Mouse (Mus musculus): Measurements from ENCODE around the gene Fam3a.
"Not testable (repeated sequence)": the region's sequence is repeated elsewhere in the genome, so short reads cannot be mapped to it uniquely, and the experiment has no call there.

The Fam3a gene

DNA sequence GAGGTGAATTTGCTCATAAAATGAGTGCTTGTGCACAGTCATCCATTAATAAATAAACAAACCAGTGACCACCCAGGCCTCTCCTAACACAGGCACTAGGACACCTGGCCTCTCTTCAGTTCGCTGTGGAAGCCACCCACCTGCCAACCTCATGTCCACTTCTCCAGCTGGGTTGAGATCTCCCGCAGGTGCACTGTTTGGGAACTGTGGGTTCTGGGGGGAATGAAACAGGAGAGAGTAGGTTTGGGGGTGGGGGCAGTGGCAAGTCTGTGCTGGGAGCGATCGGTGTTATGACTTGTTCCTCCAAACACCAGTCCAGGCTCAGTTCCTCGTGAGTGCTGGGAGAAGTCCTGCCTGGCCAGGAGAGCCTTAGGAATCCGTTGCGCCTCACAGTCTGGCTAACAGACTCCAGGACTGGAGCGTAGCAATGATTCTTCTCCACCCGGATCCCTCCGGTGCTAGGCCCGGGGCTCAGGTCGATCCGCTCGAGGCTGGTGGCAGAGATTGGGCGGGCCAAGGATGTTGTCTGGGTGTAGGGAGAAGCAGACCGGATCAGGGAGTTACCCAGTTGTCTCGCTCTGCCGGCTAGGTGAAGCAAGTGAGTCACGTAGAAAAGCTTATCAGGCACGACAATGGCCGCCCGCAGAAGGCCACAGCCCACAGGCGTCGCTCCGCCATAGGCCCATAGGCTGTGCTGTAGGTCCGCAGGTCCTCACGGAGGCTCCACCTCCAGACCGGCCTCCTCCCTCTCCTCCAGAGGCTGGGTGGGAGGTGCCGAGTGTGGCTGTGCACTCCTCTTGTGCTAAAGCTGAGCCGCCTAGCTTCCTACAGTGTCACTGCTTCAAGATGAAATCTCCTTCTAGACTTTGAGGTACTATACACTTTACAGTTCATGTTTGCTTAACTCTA lies at the start of gene Fam3a, which contains the start of gene Ikbkg:
Gene Fam3a (minus strand): TSS at position 738 of the 909 bp plus-strand sequence.
Gene Ikbkg (plus strand): TSS at position 756 of the 909 bp plus-strand sequence.
- in situ Hi-C loops (cut with MboI, MseI), result no loop called here

DNA sequence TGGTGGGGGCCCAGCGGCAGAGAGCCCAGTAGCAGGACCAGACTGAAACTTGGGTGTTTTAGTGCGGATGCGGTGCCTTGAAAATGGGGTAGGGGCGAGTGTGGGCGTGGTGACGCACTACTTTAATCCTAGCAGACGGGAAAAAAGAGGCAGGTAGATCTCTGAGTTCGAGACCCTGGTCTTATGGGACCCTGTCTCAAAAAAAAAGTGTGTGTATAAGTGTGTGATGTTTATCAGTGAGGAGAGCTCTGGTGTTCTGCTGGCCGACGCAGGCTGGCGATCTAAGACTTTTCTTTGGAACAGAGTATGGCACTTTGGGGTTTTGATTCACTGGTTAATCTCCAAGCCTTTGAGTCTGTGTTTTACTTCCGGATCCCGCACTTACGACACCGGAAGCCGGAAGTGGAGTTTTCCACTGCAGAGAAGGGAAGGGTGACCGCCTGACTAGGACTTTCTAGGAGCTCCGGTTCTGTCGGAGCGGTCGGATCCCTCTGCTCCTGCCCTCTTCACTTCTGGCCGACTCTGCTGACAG lies 36.3 kb upstream of the Fam3a start:
- in situ Hi-C loops (cut with MboI, MseI), result no loop called here

DNA sequence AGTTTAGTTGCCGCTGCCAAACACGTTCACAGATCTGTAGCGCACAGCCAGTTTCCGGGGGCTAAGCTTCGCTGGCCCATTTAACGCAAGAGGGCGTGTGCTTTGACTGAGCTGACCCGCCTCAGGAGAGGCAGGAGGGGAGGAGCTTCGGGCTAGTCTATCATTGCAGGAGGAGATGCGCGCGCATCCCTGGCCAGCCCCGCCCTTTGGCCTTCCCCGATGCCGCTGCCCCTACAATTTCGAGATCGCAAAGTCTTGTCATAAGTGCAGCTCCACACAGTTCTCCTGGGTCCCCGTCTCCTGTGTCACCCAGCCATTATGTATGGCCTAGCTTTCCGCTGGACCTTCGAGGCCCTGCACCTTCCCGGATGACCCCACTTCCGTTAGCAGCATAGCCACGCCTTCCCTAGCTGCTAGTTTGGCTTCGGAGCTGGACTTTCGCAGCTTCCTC lies 35.8 kb upstream of the Fam3a start, which contains the start of gene G6pdx:
Gene G6pdx (minus strand): TSS at position 369 of the 451 bp plus-strand sequence.
- in situ Hi-C loops (cut with MboI, MseI), result no loop called here

DNA sequence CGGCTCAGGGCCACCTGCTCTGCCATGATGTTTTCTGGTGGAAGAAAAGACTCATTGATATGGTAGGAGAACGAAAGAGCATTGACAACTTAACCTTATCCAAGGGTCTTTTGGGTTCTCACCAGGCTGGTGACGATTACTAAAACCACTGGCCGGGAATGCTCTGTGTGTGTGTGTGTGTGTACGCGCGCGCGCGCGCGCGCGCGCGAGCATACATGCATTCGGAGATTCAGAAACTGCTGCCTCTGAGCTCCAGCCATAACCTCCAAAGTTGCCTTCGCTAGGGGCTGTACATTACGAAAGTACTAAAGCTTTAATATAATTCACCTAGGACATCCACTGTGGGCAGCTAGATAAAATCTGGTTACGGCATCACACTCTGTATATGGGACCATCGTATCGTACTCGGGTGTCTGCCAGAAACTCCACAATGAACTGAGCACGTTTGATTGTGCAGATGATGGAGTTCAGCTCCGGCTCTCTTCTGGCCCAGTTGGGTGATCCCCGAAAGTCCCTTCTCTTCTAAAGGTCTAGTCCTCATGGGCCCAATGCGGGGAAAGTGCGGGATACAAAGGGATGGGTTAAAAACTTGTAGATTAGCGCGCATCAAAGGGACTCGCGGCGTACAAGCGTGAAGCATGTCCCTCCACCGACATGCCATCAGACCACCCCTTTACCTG lies 35.2 kb upstream of the Fam3a start:
- in situ Hi-C loops (cut with MboI, MseI), result no loop called here

DNA sequence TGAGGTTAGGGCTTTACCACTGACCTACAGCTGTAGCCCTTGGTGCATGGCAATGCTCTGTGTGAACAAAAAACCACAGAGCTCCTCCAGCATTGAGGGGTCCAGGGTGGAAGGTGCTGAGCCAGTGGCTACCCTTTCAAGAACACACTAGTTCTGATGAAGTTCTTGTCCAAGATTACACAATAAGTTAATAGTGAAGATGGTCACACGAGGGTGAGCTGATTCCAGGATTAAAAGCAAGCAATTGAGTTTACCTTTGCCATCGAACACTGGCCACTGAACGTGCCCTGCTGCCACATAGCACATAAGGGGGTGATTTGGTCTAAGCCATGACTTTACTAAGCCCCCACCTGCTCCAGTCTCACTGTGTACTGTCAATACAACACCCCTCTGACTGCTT lies 34.0 kb upstream of the Fam3a start:
- in situ Hi-C loops (cut with MboI, MseI), result no loop called here

DNA sequence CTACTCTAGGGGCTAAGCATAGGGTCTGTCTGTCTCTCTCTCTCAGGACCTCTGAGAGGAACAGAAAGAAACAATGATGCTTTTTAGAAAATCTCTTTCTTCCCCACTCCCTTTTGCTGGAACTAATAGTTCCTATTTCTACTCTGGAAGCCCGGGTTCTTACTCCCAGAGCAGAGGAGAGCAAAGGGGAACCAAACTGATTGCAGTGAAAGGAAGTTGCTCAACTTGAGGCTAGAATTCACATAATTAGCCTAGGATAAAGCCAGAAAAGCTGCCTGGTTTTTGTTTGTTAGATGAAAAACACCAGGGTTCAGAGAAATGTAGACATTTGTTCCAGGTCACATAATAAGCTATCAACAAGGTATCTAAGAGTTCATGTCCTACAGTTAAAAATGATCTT lies 33.2 kb upstream of the Fam3a start:
- in situ Hi-C loops (cut with MboI, MseI), result no loop called here

DNA sequence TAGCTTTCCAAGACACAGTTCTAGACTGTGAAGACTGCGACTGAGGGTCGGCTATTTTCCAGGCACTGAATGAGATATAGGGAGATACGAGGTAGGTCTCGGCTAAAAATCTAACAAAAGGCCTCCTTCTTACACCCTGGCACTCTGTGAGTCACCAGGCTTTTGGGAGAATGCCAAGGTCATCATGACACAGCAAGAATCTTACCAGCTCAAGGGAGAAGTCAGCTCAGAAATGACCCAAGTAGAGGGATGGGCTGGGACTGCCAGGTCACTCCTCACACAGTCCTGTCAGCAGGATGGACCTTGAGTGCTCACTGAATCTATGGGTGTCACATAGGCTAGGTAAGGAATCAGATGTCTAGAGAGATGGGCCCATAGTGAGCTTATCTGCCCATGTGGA lies 32.1 kb upstream of the Fam3a start:
- in situ Hi-C loops (cut with MboI, MseI), result no loop called here

DNA sequence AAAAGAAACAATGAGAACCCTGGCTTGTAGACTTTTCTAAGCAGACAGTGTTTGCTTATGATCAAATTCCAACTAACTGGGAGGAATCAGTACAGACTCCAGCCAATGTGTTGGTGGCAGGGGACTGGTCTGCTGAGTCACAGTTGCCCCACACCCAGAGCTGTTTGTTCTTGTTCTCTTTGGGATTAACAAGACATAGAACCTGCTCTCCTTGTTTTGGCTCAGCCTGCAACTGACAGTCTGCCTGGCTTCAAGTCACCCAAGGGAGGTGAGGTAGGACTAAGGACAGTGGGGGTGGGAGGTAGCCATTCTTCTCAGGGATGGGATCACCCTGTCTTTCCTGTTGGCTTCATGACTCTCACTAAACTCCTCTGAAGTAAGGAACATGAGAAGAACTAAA lies 31.4 kb upstream of the Fam3a start:
- in situ Hi-C loops (cut with MboI, MseI), result no loop called here

DNA sequence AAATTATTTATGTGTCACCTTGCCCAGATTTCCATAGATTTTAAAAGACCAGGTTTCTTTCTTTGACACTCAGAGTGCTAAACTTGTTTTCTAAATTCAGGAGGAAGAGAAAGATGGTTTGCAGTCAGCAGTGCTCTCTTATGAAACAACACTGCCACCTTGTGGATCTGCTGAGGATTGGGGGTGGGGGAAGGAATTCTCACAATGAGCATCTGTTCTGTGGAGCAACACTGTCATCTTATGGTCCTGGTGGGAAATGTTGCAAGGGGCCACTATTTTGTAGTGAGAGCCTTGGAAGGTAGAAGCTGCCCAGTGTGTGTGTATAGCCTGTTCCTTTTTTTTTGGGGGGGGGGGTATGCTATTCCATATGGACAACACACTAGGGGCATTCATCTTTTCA lies 20.3 kb upstream of the Fam3a start:
- in situ Hi-C loops (cut with MboI, MseI), result loop anchor here (5.0 kb wide), 3 partner anchors 171 to 396 kb away; no protein-coding TSS in a partner anchor

DNA sequence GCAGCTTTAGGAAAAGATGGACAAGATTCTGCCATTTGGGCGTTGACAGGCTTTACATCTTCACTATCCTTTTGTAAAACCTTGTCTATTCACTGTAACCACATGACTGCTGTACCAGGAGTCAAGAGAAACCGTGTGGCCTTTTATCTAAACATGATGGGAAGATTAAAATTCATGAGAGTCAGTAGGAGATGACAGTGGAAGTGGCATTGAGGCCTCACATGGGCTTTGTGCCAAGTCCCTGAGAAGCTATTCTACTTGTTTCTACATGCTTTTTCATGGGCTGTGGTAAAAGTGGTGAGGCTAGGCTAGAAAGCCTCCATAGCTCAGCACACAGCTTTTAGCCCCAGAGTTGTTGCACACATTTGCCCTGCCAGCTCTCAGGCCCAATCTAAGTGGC lies 15.3 kb upstream of the Fam3a start:
- in situ Hi-C loops (cut with MboI, MseI), result no loop called here

DNA sequence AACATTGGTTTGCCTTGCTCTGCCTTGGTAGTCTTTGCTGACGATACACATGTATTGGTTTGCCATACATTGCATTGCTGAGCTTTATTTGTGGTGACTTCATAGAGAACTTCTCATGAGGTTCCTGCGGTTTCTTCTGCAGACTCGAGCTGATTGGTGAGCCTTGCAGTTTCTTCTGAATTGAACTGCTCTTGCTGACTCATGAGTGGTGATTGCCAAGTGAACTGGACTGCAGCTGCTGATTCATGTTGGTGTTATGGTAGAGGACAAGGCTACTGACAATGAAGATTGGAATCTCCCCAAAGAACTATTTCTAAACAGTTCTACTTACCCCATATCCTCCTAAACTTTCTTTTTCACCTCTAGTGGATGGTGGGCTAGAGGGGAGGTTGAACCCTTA lies 7.1 kb upstream of the Fam3a start:
- in situ Hi-C loops (cut with MboI, MseI), result no loop called here

DNA sequence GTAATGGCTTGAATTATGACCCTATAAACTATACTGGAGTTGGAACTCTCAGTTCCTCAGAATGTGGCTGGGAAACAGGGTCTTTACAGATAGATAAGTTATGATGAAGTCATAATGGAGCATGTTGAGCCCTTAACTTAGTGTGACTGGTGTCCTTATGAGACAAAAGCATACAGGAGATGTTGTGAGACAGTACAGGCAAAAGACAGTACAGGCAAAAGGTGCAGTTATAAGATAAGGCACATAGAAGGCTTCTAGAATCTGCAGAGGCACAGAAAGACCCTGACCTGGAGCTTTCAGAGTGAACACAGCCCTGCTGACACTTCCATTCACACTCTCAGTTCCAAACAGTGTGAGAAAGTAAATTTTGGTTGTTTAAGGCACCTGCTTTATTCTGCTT lies 4.9 kb downstream of the Fam3a start:
- in situ Hi-C loops (cut with MboI, MseI), result no loop called here

DNA sequence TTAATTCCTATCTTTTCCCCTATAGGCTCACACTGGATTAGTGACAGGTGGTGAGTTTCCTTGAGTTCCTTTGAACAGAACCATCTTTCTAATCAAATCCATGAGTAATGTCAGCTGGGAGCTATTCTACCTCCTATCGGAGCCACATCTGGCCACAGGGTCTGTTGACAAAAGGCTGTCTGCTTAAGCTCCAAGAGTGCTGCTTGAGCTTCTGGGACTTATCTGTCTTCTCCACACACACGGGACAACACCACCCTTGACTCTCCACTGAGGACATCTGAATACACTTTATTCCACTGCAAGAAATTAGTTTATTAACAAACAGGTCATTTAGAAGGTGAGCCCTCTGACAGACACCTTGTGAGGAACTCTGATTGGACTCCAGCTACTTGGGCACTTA lies 8.6 kb downstream of the Fam3a start:
- in situ Hi-C loops (cut with MboI, MseI), result no loop called here

DNA sequence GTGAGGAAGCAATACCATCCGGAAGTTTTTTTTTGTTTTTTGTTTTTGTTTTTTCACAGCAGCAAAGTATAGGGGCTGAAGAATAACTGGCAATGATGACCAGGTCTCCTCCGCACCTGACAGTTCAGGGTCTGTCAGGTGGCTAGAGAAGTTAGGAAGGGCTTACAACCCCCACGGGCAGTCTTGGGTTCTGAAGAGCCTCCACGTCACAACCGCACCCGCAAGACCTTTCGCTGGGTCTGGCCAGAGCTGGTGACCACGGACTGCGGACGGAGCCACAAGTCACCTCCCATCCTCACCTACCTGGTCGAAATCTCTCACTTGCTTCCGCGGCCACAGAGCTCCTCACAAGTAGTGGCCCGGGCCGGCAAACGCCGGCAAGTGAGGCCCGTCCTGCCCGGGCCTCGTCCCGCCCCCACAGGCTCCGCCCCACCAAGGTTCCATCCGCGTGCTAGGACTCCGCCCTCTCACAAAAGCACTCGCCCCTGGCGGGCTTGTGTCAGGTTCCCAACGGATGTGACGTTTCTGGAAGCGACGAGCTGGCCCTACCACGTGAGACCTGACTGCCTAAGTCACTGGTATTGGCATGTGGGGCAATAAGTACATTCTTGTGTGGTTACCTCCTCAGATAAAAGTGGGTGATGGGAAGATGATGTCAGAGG lies 20.1 kb downstream of the Fam3a start, which contains the start of the genes Ubl4a and Slc10a3:
Gene Ubl4a (minus strand): TSS at position 331 of the 662 bp plus-strand sequence.
Gene Slc10a3 (minus strand): TSS at position 462 of the 662 bp plus-strand sequence.
- in situ Hi-C loops (cut with MboI, MseI), result no loop called here

DNA sequence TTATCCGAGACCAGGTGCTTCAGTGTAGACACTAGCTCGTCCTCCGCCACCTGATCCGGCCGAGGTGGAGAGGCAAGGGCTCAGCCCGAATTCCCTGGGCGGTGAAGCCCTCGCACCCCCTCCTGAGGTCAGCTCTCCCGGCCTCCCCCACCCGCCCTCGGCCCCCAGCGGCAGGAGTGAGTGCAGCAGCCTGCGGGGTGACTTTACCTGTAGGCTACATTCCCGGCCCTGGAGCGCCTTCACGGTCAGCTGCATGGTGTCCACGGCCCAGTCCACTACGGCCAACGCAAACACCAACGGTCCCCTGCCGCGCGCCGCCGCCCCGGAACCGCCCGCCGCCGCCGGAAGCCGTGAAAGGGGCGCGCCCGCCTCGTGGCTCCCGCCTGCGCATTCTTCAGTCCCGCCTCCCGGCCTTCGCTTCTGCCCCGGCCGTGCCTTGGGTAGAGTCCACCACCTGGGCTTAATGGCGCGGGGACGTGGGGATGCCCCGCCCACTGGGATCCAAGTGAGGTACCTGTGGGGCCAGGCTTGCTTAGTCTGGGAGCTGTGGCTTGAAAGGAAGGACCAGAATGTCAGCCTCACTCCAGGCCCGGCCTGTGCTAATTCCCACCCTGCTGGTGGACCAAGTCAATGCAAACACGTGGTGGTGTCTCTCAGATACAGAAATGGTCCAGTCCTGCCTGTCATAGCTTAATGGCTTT lies 24.7 kb downstream of the Fam3a start:
- in situ Hi-C loops (cut with MboI, MseI), result no loop called here

DNA sequence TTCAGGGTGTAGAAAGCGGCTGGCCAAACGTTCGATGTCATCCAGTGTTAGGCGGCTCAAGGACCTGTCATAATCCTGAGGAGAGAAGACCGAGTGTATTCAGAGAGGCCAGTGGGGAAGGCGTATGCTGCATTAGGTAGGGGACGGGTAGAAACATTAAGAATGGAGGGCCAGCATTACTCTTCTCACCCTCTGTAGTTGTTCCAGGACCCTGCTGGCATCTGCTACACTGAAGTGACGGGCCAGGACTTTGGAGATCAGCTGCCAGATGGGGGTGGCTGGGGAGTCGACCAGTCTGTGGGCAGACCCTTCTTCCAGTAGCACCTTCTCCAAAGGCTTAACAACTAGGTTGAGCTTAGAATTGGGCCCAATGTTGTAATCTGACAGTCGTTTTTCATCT lies 25.6 kb downstream of the Fam3a start:
- in situ Hi-C loops (cut with MboI, MseI), result no loop called here

DNA sequence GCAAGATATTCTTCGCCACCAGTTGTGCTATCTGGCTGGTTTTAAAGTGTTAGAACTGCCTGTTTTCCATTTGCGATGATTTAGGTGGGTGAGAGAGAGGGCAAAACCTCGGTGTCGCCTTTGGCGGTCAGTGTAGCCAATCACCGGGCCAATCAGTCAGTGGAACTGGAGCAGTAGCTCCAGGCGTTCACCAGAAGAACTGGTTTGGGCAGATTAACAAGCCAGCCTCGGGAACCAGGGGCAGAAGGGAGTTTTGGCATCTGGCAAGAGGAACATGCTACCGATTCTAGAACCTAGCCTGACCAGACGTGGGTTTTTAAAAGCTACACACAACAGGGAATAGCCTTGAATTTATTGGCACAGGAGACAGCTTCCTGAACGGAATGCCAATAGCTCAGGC lies 33.9 kb downstream of the Fam3a start:
- in situ Hi-C loops (cut with MboI, MseI), result no loop called here

DNA sequence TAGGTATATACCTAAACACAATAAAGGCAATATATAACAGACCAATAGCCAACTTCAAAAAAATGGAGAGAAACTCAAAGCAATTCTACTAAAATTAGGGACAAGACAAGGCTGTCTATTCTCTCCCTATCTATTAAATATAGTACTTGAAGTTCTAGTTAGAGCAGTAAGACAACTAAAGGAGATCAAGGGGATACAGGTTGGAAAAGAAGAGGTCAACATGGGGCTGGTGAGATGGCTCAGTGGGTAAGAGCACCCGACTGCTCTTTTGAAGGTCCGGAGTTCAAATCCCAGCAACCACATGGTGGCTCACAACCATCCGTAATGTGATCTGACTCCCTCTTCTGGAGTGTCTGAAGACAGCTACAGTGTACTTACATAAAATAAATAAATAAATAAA lies 36.0 kb downstream of the Fam3a start:
- in situ Hi-C loops (cut with MboI, MseI), result not testable (repeated sequence)

DNA sequence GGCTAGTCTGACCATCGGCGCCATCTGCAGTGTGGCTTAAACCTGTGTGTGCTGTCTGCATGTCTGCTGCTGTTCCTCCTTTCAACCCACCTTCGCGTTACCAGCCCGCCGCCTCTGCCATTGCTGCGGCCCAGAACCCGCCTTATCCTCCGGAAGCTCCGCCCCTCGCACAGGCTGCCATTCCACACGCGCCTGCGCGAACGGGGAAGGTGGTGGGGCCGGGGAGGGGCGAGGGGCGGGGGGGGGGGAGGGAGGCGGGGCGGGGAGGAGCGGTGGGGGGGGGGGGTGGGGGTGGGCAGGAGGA lies 39.7 kb downstream of the Fam3a start, which contains the start of gene Lage3:
Gene Lage3 (minus strand): TSS at position 152 of the 304 bp plus-strand sequence.
- in situ Hi-C loops (cut with MboI, MseI), result no loop called here

DNA sequence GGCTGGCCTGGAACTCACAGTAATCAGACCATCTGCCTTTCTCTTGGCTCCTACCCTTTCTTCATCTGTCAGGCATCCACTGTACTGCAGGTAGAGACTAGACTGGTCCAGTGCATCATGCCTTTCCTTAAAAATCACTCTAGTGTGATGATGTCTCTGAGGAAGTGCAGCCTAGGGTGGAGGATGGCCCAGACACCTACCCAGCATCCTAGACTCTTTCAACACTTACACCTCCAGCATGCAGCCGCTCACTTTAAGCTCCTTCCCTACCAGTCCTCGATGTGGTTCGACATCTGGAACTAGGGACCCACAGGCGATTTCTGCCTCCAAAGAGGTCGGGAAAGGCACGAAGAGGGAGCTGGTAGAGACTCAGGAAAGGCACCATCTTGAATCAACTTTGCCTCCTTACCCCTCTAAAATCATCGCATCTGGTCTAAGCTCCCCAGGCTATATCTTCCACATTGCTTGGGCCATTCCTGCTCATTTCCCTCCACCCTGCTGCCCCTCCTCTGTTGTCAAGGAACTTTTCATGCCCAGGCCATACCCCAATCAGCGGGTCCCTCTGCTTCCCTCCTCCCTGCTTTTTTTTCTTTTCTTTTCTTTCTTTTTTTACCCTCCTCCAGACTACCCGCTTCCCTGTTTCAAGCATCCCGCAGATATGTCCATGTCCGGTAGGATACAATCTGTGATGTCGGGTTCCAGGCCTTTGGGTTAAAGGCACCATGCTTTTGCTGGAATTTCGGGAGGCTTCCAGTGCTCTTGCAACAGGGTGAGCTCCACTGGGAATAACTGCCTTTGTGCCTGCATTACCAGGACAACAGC lies 40.2 kb downstream of the Fam3a start:
- in situ Hi-C loops (cut with MboI, MseI), result no loop called here

All from T-helper 1 cell (primary cell).